In genomic region chr14:88347177-88347576, GRCm38 (mm10) we compare ENCODE assay signal across 10 mouse cellular contexts.
DNase-seq lines count a peak whose midpoint lies in the region; ATAC-seq and TF ChIP-seq lines count a peak whose summit lies in the region.
"Had no signal": no experiment of that assay in that cellular context is flagged by ENCODE, and none has a peak within 500 bp of the region (broad histone marks: within the 10 kb centered on the region; RNA-seq: fewer than 3 reads in every experiment).

No protein-coding gene starts in this region.

- WGBS in liver, postnatal 0 days (ENCODE audit: insufficient replicate concordance) = 60% methylated on average over 4 of the region's 4 CpGs
- WGBS in liver, embryonic 11.5 days = 66% methylated on average over 4 of the region's 4 CpGs
- 61% methylated on average over 4 of the region's 4 CpGs for WGBS in heart, embryonic 11.5 days (ENCODE audit: insufficient replicate concordance)

- no peaks in the 10 kb centered on the region for H3K4me1 ChIP-seq in liver, postnatal 0 days (ENCODE audit: insufficient read depth)
- H3K4me1 ChIP-seq in liver, embryonic 11.5 days (replicated peaks; ENCODE audit: control insufficient read depth, insufficient read depth, low read length) = no peaks in the 10 kb centered on the region
- H3K4me1 ChIP-seq in heart, embryonic 11.5 days (ENCODE audit: control insufficient read depth, insufficient read depth, low read length) = no peaks in the 10 kb centered on the region
- H3K4me1 ChIP-seq: limb, embryonic 13.5 days had no signal

- no peaks in the 10 kb centered on the region for H3K9me3 ChIP-seq in liver, postnatal 0 days (ENCODE audit: low read length)
- no peaks in the 10 kb centered on the region for H3K9me3 ChIP-seq in liver, embryonic 11.5 days (ENCODE audit: control insufficient read depth, low read length)
- no peaks in the 10 kb centered on the region for H3K9me3 ChIP-seq in heart, embryonic 11.5 days (replicated peaks; ENCODE audit: control insufficient read depth, low read length)
- H3K9me3 ChIP-seq: limb, embryonic 13.5 days had no signal

- no peaks in the 10 kb centered on the region for H3K27me3 ChIP-seq in liver, postnatal 0 days (ENCODE audit: insufficient read depth, low read length)
- H3K27me3 ChIP-seq in liver, embryonic 11.5 days (replicated peaks; ENCODE audit: control insufficient read depth, insufficient read depth, low read length) = no peaks in the 10 kb centered on the region
- H3K27me3 ChIP-seq in heart, embryonic 11.5 days (ENCODE audit: control insufficient read depth, insufficient read depth, low read length) = no peaks in the 10 kb centered on the region
- H3K27me3 ChIP-seq: limb, embryonic 13.5 days; Patski had no signal

- no peak overlapping the region for H3K27ac ChIP-seq in liver, postnatal 0 days (ENCODE audit: low read depth)
- H3K27ac ChIP-seq in liver, embryonic 11.5 days (ENCODE audit: low read depth, low read length) = no peak overlapping the region
- H3K27ac ChIP-seq in heart, embryonic 11.5 days (ENCODE audit: low read depth, low read length) = no peak overlapping the region
- H3K27ac ChIP-seq: limb, embryonic 13.5 days had no signal

- no peak overlapping the region for H3K9ac ChIP-seq in liver, postnatal 0 days (replicated peaks)
- H3K9ac ChIP-seq in liver, embryonic 11.5 days (ENCODE audit: low read depth, low read length) = no peak overlapping the region
- no peak overlapping the region for H3K9ac ChIP-seq in heart, embryonic 11.5 days (ENCODE audit: low read depth, low read length)
- H3K9ac ChIP-seq: limb, embryonic 13.5 days had no signal

- no peak overlapping the region for H3K4me2 ChIP-seq in liver, postnatal 0 days (ENCODE audit: low read depth, low read length)
- no peak overlapping the region for H3K4me2 ChIP-seq in liver, embryonic 11.5 days
- H3K4me2 ChIP-seq in heart, embryonic 11.5 days = no peak overlapping the region
- H3K4me2 ChIP-seq: limb, embryonic 13.5 days had no signal

- no peak for TF ChIP-seq CTCF in liver, postnatal 0 days (IDR thresholded peaks at IDR 0.05; ENCODE audit: low read depth)

- no peaks in the 10 kb centered on the region for H3K36me3 ChIP-seq in liver, postnatal 0 days (replicated peaks; ENCODE audit: insufficient read depth, low read length)
- H3K36me3 ChIP-seq in liver, embryonic 11.5 days (ENCODE audit: control insufficient read depth, insufficient read depth, low read length) = no peaks in the 10 kb centered on the region
- no peaks in the 10 kb centered on the region for H3K36me3 ChIP-seq in heart, embryonic 11.5 days (ENCODE audit: control insufficient read depth, insufficient read depth, low read length)
- H3K36me3 ChIP-seq: limb, embryonic 13.5 days had no signal

- DNase-seq in liver, postnatal 0 days = no peak
- no peak for DNase-seq in liver, embryonic 11.5 days (ENCODE audit: low spot score)
- DNase-seq in left cerebral cortex, adult 11 months (ENCODE audit: low spot score) = peak; percentile 38
- peak; percentile 31 to 61 for DNase-seq in right cerebral cortex, postnatal 36 days (ENCODE audit: low spot score in 2 of 2)
- DNase-seq in adrenal gland, adult 8-10 months = no peak
- no peak for DNase-seq in thymus, postnatal 36 days
- DNase-seq: thymus, postnatal 14 days had no signal

- TF ChIP-seq EP300 in liver, postnatal 0 days (IDR thresholded peaks at IDR 0.05; ENCODE audit: low read depth) = peak; percentile 26; the same call in 1 of the 2 replicates

- no peak for ATAC-seq in liver, postnatal 0 days
- no peak for ATAC-seq in liver, embryonic 11.5 days (replicated peaks; ENCODE audit: low FRiP score)
- 0 out of 2 replicates have a peak, but pooled peaks have one; percentile 49 for ATAC-seq in heart, embryonic 11.5 days (replicated peaks; ENCODE audit: insufficient number of reproducible peaks, low FRiP score, low TSS enrichment)
- ATAC-seq: Patski had no signal

- H3K4me3 ChIP-seq in liver, postnatal 0 days (ENCODE audit: low read depth, low read length) = no peak overlapping the region
- H3K4me3 ChIP-seq in liver, embryonic 11.5 days (ENCODE audit: low read depth, low read length) = no peak overlapping the region
- H3K4me3 ChIP-seq in heart, embryonic 11.5 days (ENCODE audit: low read depth, low read length) = no peak overlapping the region
- H3K4me3 ChIP-seq: limb, embryonic 13.5 days had no signal

Comparison
In these comparisons a context has a peak if more than half of its experiments do, and no peak if none do; other contexts are left out.
1. DNase-seq: peak in left cerebral cortex, adult 11 months (single experiment) and right cerebral cortex, postnatal 36 days (2 of 2); none in liver, postnatal 0 days (single experiment), liver, embryonic 11.5 days (single experiment), adrenal gland, adult 8-10 months (single experiment) and thymus, postnatal 36 days (0 of 2).